Mouse (Mus musculus) granulocyte monocyte progenitor cell, adult 5-6 weeks (primary cell): ENCODE results near the gene Cux2. TPM values are rescaled to one million over a fixed set of nuclear protein-coding genes. Genes with fewer than 3 reads are reported as not detected.

Experiments
- ATAC-seq: replicated peaks from 2 replicates; pipeline ENCODE4 v1.8.0; 2016; ENCODE audit warnings: mild to moderate bottlenecking, moderate TSS enrichment, inconsistent platforms; ENCODE audit not compliant: poor library complexity, severe bottlenecking
- total RNA-seq, 2 experiments: library from RNA; stranded (forward) in 1 of 2; stranded (reverse) in 1 of 2; fragments of 200-712, 200-1000 nt in 1 of 2; fragments of >200 nt in 1 of 2; fragmentation: Nextera tagmentation in 1 of 2; gene quantifications; 2 replicates each; pipeline ENCODE4 v1.2.3; 2014 to 2017

Cux2 gene
- total RNA-seq, 2 experiments from 2014 or later: 1.9 TPM; not detected in 1

DNA sequence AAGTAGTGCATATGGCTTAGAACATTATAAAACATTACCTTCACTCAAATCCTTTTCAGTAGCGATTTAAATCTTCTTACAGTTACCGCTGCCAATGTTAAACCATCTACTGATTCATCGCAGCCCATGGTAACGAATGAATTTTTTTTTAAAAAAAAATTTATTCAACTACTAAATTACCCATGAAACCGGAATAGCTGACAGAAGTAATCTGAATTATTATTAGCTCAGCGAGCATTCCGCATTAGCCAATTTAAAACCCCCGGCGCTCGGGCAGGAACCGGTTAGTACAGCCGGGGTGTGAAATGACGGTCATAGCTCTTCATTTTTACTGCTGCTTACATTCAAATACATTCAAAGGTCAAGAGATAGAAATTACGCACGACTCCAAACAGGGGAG lies 80.9 kb downstream of the Cux2 start:
- ATAC-seq: no peak

DNA sequence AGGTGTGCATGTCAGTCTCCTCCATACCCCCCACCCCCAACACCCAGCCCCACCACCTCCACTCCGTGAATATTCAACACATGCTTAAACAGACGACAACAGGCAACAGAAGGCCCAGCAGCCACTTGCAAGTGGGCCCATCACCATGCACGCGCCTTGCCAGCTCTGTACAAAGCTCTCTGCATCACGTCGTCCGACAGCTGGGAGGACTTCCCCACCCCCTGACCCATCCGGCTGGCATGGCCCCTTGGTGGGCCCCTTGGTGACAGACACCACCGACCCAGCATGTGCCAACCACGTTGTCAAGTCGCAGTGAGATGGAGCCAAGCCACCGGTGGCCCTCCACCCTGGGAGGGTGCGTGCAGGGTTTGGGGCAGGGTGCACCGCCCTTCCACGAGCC lies 81.5 kb downstream of the Cux2 start:
- no peak for ATAC-seq

DNA sequence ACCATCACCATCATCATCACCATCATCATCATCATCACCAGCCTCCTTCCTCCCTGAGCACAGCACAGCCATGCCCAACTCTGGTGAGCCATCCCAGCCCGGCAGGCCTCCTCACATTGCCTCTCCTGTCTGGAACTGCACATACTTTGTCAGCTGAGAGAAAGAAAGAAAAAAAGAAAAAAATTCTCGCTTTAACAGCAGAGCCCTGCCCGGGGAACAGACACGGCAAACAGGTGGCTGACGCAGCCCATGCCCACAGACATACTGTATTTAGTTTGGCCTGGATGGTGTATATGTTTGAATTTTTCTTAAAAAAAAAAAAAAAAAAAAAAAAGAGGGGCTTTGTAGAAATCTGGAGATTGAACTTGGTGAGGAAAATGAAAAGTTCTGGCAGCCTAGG lies 82.4 kb downstream of the Cux2 start:
- no peak for ATAC-seq

DNA sequence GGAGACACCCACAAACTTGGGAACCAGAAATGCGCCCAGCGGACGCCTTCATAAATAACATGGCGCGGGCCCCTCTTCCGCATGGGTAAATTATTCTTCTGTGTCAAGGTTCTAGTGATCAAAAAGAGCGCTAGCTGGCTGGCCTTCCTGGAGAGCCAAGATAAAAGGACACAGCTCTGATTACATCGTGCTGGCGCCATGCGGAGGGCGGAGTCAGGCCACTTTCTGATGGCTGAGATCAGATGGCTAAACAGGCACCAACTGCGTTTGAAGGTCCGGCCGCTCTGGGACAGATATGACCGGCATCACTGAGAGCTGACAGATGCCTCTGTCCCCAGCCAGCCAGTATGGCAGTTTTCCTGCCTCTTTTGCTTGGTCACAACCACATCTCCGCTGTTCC lies 83.0 kb downstream of the Cux2 start:
- no peak for ATAC-seq

DNA sequence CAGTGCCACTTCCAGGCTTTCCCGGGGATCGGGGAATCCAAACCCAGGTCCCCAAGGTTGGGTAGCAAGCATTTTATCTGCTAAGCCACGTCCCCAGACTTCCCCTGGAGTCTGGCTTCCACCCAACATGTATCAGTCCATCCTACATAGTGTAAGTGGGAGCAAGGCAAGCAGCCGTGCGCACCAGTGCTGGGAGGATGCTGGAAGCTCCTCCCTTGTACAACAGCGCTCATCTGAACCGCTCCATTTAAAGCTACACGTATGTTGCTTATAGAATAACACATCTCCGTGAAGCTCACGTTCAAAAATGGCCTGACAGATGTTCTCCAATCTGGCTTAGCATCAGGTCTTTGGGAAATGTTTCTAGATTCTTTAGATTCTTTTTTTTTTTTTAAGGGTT lies 86.9 kb downstream of the Cux2 start:
- no peak for ATAC-seq

DNA sequence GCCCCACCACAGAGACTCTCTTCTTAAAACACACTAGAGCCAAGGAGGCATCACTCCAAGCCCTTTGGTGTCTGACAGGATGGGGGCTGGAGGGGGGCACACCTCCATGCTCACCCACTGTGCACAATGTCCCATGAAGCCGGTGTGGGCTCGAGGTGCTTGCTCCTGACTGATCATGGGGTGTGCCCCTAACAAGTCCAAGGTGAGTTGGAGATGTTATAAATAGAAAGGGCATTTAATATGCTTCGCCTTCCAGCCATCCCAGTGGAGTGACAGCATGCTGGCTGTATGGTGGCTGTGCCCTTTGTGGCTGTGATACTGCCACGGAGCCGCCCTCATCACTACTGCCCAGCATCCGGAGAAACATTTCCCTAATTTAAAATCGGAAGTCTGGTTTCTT lies 87.5 kb downstream of the Cux2 start:
- ATAC-seq: no peak

DNA sequence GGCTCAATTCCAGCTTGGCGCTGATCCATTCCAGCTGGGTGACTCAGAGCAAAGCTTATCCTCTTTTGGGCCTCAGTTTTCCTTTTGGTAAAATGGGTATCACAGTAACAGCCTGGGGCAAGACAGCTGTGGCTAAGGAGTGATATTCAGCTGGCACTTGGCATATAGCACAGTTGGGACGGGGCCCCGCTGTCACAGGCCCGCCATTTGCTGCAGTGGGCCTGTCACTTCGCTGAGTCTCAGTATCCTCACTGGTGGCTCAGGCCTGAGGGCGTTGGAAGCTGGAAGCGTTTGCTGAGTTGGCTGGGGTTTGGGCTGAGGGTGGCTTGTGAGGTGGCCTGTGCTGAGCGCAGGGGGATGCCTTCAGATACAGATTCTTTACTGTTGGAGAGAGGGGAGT lies 88.6 kb downstream of the Cux2 start:
- ATAC-seq: no peak

DNA sequence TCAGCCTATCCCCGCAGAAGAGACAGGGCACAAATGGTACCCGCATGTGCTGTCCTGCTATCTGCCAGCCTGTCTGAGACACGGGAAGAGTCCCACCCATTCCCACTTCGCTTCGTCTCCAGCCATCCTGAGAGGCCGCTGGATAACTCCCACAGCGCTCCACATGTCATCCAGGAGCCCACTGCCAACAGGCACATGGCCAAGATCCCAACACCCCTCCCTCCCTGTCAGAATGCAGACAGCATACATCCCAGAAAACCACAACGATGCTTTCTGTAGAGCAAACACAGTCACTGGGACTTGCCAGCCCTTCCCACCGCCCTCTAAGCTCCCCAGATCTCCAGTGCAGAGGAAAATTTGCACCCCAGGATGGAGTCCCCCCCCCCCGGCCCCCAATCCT lies 90.2 kb downstream of the Cux2 start:
- no peak for ATAC-seq

DNA sequence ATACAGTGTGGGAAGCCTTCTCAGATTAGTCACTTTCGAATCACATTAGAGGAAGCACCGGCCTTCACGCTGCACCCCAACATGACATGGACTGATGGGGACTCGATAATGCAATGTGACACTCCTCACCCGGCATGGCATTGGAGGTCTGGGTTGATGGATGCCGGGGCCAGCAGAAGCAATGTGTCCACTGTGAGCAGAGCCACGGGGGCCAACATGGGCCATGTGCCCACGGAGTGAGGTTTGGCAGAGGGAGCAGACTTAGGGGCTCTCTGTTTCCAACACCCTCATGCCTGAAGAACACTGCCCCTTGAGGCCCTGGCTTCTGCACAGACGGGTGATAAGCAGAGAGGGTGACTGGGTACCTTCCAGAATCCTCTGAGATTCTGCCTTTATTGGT lies 91.4 kb downstream of the Cux2 start:
- no peak for ATAC-seq

DNA sequence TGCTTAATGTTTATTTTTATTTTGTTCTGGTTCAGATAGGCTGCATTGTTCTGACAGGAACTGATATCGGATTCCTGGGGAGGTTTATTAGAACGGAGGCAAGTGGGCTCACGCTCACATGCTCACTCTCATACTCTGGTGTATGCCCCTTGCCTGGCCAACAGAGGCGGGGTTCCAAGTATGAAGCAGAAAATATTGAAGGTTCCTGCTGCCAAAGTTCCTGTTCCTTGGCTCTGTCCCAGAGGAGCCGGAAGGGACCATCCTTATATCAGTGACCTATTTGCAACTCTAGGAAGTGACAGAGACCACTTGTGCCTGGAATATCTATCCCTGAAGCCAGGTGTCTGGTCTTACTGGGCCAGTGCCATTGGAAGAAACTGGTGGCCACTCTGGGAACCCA lies 94.1 kb downstream of the Cux2 start:
- no peak for ATAC-seq

DNA sequence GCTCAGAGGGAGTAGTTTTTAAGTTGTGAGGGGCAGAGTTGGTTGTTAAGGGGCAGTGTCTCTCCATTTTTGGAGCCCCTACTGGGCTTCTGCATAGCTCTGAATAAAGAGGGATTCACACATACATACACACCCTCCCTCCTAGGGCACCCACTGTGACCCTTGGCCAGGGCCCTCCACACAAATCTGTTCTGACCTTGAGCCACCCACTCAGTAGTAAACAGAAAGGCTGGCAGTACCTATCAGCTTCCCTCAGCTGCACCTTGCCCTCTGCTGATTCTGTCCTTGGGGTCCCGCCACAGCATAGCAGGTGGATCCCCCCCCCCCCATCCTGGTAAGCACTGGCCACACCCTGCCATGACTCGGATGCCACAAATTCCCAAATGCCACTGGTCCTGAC lies 99.7 kb downstream of the Cux2 start:
- ATAC-seq: no peak

DNA sequence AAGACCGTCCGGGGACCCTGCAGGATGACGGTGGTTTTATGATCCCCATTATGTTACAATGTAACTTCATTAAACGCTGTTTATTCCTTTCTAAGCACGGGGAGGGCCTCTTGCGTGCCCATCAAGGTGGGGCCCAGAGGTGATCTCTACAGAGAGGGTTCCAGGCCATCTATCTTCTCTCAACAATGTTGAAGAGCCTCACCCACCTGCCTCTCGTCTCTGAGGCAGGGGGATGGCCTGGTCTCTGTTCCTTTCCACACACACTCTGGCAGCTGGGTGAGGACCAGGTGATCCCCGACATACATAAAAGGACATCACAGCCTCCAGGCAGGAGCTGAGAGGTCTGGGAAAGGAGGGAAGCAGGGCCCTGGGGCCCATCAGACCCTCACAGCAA lies 100.9 kb downstream of the Cux2 start:
- ATAC-seq: no peak

DNA sequence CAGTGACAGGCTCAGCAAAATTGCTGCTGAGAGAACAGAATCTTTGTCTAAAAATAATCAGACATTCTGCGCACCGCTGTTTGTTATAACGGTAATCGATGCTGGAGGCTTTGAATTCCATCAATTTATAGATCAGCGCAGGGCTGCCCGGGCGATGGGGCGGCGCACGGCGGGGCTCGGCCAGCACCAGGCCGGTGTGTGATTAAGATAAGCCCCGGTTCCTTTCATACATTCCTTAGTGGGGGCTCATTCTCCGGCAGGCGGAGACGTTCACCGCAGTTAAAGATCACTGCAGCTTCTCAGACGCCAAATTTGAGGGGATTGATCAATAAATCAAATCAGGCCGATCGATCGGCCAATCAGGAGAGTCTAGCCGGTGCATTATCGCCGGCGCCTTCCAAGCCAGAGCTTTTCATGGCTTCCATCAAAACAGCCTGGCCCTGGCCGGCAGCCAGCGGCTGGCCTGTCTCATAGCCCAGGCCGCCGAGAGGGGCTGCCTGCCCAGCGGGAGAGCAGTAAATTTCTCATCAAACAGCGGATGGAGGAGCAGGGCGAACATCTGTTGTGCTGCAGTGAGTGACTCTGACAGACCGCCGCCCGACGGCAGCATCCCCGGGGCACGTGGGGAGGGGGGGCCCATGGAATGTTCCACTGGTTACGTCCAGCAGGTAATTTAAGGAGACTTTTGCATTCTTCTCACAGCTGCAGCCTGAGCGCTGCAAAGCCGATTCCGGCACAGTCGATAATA lies 101.4 kb downstream of the Cux2 start:
- no peak for ATAC-seq

DNA sequence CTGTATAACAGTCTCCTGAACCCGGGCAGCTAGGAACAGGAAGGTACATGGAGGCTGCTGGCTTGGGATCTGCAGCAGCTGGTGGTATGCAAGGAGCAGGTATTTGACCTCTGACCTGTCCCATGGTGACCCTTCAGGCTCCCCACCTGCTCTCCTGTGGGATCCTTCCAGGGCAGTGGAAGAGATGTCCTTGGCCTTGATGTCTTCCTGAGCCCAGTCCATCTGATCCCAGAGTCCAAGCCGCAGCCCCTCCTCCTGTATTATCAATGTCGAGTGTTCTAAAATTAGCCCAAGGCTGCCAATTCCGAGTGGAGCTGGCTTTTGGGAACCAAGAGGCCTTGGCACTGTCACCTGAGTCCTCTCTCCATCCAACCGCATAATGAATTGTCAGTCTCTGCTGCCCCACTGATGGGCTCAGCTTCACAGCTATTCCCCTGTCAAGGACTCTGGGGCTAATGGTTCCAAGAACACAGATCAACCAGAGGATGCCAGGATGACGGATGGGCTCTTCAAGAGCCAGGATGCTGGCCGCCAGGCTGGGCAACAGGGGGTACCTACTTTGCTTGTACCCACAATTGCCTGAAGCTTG lies 103.2 kb downstream of the Cux2 start:
- ATAC-seq: no peak

DNA sequence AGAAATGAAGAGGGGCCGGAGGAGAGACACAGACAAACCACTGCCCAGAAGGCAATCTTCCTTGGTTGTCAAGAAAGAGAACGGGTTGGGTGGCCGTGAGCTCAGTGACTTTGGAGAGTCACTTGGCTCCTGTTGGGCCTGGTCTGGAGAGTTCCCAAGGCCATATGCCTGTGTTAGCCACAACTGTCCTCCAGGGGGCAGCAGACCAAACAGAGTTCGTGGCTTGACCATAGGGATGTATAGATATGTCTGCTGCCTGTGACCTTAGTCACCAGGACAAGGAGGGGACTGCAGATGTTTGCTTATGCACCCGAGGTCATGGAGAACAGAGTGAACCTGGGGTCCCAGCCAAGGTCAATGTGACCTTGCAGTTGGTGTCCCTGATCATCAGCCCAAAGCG lies 104.1 kb downstream of the Cux2 start:
- peak; percentile 68 for ATAC-seq

DNA sequence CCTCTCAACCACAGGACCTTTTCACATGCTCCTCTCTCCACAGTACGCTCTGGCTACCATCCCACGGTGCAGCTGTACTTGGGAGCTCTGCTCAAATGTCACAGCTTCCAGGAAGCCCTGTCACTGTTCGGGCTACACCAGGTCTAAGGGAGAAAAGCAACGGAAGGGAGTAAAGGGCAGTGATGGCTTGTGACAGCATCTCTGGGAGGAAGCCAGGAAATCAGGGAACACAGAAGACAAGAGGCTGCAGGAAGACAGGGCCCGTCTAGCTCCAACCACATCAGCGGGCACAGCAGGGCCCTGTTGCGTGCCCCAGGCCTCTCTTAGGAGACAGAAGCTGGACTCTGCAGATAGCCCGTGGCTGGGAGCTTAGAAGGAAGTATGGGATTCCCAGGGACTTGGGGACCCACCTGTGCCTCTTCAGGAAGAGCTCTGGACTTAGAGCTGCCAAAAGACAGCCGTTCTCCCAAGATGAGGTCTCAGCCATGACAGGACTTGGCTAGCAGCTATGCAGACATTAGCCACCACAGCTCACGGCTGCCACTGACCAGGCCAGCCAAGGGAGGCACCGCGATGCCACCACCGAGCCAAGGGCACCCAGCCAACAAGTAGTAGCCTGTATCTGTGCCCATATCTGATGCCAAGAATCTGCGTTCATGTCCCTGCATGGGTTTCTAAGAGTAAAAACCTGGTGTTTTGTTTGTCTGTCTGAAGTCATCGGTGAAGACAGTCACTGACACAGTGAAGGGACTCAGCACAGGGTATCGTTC lies 105.7 kb downstream of the Cux2 start:
- no peak for ATAC-seq

DNA sequence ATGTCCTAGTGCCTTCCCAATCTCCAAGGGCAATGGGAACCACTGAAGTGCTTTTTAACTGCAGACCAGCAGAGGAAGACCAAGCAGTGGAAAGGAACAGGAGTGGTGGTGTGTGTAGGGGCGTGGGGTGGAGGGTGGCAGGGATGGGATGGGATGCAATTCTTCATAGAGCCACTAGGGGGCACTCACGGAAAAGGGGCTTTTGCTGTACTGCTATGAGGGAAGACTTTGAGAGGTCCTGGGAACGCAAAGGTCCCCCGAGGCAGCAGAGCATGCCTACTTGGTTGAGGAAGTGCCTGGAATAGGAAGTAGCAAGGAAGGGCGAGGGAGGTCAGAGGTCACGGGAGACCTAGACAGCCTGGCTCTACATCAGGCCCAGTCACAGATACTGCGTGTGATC lies 106.4 kb downstream of the Cux2 start:
- peak; percentile 47 for ATAC-seq

DNA sequence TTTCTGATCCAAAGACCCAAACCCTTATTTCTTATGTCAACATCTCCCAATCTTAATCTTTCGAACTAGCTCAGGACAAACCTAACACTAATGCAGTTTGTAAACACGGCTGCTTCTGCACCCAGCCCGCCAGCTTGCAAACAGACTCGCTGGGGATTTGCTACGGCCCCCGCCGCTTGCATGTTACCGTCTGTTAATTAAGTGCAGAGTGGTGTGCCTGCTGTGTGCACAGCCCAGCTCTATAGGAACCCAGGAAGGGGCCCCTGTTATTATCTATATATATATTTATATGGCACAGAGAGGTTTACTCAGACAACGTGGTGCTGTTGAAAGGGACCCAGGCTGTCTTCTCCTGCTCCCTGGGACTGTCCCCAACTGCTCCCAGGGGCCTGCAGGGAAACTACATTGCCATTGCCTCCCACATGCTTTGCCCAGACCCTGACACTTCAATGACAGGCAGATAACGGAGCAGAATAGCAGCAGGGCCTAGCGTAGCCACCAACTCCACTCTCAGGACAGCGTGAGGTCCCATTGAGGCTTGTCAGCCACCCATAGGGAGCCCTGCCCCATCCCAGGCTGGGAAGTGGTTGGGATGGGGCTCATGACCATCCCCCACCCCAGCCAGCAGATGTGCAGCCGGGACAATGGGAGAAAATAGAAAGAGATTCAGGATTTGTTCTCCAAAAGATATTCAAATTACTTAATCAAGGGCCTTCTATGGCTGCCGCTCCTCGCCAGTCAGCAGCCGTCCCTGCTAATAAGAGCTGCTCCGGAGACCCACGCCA lies 111.6 kb downstream of the Cux2 start:
- ATAC-seq: no peak

DNA sequence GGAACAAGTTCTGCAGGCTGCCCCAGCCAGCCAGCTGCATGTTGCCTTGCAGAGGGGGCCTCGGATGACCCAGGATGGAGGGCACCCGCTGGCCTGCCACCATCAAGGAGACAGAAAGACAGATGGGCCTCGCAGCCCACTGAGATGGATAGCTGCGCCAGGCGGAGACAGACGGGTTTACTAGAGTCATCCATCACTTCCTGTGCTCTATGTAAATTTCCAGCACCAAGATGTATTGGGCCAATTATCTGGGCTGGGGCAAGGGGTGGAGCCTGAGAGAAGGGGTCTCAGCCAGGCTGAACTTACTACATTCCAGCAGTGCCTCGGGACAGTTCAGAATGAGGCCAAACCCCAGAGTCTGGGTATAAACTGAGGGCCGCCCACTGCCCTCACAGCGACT lies 119.6 kb downstream of the Cux2 start:
- ATAC-seq: no peak

DNA sequence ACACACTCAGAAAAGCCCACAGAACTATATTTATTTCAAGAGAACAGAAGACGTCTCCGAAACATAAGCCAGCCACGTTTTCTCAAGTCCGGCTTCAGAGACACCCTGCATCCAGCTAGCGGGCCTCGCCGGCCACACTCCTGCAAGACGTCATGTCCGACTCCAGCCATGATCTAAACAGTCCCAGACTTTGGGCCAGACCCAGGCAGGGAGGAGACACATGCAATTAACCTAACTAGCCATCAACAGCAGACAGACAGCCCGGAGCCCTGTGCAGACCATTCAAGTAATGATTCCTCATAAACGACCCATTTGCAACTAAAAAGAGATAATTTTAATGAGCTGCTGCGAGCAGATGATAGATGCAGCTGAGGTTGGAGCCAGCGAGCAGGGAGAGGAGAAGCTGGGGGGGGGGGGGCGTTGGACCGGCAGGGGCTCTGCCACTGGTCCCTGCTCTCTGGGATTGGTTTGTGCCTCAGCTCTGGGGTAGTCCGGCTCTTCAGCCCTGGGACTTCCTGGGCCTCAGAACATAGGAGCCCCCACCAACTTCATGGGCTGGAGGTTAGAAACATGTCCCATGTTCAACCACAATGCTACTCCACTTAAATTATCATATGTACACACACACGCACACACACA lies 121.4 kb downstream of the Cux2 start:
- no peak for ATAC-seq

DNA sequence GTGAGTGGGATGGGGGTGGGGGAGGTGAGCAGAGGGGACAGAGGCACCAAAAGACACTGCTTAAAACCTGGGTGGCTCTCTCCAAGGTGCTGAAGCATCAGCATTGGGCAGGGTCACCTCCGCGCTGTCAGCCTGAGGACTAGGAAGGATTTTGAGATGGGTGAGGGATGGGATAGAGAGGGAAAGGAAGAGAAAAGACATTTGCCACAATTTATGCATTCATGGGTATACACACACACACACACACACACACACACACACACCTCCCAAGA lies 123.4 kb downstream of the Cux2 start:
- ATAC-seq: no peak
